Mouse (Mus musculus): Measurements from ENCODE around the gene Fbxo36. TPM values are rescaled to one million over a fixed set of nuclear protein-coding genes. Genes with fewer than 3 reads are reported as not detected.

Fbxo36 gene
- total RNA-seq, 2 experiments from 2014 or later: 0.41 to 8.7 TPM

DNA sequence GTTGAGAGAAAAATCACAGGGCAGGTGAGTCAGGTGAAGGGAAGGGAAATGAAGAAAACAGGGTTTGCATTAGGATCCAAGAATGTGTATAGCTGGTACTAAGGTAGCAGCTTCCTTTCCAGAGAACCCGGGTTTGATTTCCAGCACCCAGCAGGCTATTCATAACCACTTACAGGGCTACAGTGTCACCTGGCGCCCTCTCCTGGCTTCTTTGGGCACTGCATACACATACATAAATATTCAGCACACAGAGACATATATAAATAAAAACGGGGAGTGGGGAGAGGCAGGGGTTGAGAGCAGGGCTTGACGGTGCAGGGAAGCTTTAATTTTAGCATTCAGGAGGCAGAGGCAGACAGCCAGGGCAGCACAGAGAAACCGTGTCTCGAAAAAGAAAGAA, 46.3 kb downstream of the Fbxo36 start:
- no peak for ATAC-seq (replicated peaks; ENCODE audit: poor library complexity, severe bottlenecking)

- ATAC-seq (replicated peaks; ENCODE audit: poor library complexity, severe bottlenecking): no peak
Observed at GRCm38 (mm10) chr1:84889330-84890004, 49.8 kb downstream of the Fbxo36 start.

GRCm38 (mm10) chr1:84890005-84890393, 50.4 kb downstream of the Fbxo36 start:
- ATAC-seq (replicated peaks; ENCODE audit: poor library complexity, severe bottlenecking): no peak

DNA sequence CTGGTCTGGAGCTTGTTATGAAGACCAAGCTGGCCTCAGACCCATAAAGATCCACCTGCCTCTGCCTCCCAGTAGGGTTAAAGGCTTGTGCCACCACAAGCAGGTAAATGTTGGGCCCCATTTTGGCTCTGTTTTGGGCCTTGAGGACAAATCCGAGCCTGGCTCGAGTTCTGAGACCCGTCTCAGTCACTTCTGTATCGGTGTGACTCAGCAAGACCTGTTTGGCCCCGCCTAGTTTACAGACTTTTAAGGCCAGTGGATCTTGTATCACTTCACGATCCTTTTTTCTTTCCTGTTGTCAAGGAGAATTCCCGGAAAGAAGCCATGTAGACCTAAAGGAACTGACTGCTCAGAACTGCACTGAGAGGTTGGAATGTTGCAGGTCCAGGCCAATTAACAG, 50.9 kb downstream of the Fbxo36 start:
- ATAC-seq (replicated peaks; ENCODE audit: poor library complexity, severe bottlenecking): no peak

- no peak for ATAC-seq (replicated peaks; ENCODE audit: poor library complexity, severe bottlenecking)
Observed at GRCm38 (mm10) chr1:84891746-84892145, 52.1 kb downstream of the Fbxo36 start.

GRCm38 (mm10) chr1:84897364-84897763, 57.7 kb downstream of the Fbxo36 start:
- ATAC-seq (replicated peaks; ENCODE audit: poor library complexity, severe bottlenecking): no peak

GRCm38 (mm10) chr1:84899156-84899555, 59.5 kb downstream of the Fbxo36 start:
- ATAC-seq (replicated peaks; ENCODE audit: poor library complexity, severe bottlenecking): no peak

GRCm38 (mm10) chr1:84904467-84904866, 64.8 kb downstream of the Fbxo36 start:
- no peak for ATAC-seq (replicated peaks; ENCODE audit: poor library complexity, severe bottlenecking)

DNA sequence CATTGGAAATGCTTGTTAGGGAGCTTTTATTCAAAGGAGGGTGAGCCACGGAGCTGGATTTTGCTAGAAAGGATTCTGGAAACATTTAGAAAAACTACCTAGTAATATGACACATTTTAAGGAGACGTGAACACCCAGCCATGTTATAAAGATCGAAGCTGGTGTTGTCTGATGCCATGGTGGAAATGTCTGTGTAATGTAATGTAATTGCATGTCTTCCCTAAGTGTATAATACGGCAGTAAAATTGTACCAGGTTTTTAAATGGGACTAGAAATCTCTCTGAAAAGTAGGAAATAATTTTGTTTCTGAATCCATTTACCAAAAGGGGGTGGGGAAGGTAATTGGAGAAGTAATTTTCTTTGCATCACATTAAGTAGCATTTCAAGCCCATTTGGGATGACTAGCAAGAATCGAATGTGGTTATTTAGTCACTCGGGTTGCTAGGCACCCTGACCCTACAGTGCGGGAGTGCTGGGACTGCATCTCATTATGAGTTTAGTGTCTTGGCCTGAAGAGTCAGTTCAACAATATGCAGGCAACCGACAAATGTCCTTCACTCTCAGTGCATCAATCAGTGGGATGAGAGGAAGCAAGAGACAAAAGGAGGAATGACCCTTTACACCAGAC, 70.7 kb downstream of the Fbxo36 start:
- peak; percentile 70 for ATAC-seq (replicated peaks; ENCODE audit: poor library complexity, severe bottlenecking)

DNA sequence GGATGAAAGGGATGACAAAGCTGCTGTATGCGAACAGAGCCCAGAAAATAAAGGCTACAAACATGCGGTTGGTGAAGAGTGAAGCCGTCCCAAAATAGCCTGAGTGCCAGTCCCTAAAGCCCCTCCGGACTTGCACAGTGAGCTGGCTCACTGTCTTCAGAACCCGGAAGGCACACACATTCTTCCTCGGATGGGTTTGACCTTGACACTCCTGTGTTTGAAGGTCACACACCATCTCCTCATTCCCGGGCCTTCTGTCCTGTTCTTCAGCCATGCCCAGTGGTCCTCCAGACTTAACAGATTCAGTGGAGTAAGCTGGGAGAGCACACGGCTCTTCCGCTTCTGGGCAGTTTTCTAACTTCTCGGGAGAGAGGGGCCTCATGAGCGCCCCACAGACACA, 72.9 kb downstream of the Fbxo36 start:
- ATAC-seq (replicated peaks; ENCODE audit: poor library complexity, severe bottlenecking): no peak

GRCm38 (mm10) chr1:84915010-84915409, 75.4 kb downstream of the Fbxo36 start:
- peak; percentile 94 for ATAC-seq (replicated peaks; ENCODE audit: poor library complexity, severe bottlenecking)

DNA sequence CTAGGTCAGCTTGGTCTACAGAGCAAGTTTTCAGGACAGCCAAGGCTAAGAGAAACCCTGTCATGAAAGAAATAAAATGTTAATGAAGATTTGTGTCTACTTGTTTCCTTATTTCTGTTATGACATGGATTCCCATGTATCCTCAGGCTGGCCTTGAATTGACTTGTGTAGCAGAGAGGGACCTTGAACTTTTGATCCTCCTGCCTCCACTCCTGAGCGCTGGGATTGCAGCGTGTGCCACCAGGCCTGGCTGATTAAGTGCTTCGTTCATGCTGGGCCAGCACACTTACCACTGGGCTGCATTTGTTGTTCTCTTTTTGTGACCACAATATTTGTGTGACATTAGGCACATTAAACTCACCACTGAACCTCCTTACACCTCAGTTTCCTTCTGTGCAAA, 79.2 kb downstream of the Fbxo36 start:
- ATAC-seq (replicated peaks; ENCODE audit: poor library complexity, severe bottlenecking): no peak

DNA sequence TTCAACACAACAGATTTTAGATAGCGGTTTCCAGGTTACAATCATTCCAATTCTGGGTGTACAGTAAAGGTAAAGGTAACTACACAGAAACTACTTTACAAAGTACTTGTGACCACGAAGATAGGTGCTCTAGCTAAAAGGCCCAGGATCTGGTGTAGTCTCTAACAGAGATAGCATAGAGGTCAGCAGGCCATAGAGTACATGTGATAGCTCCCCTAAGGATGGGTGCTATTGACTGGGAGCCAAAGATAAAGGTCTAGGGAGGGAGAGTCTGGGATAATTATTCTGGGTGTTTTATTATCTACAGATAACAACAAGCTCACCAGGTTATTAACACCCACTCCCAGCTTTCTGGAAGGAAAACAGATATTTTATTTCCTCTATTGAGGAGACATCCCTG, 83.8 kb downstream of the Fbxo36 start:
- no peak for ATAC-seq (replicated peaks; ENCODE audit: poor library complexity, severe bottlenecking)

GRCm38 (mm10) chr1:84924134-84924533, 84.5 kb downstream of the Fbxo36 start:
- peak; percentile 99 for ATAC-seq (replicated peaks; ENCODE audit: poor library complexity, severe bottlenecking)

DNA sequence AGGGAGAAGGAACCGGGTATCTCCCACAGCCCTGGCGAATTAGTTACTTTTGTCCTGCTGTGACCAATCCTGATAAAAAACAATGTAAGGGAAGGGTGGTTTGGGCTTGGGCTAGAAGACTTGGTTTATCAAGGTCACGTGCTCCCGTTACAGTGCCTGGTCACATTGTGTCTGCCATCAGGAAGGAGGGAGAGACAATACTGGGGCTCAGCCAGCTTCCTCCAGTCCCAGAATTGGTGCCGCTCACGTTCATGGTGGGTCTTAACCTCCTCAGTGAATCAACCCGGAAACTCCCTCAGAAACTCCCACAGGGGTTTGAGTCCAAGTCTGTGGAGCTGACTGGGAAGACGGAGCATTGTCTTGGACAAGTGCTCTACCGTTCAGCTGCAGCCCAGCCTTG, 86.0 kb downstream of the Fbxo36 start:
- no peak for ATAC-seq (replicated peaks; ENCODE audit: poor library complexity, severe bottlenecking)

GRCm38 (mm10) chr1:84933472-84934150, 94.0 kb downstream of the Fbxo36 start:
- peak; percentile 41 for ATAC-seq (replicated peaks; ENCODE audit: poor library complexity, severe bottlenecking)

DNA sequence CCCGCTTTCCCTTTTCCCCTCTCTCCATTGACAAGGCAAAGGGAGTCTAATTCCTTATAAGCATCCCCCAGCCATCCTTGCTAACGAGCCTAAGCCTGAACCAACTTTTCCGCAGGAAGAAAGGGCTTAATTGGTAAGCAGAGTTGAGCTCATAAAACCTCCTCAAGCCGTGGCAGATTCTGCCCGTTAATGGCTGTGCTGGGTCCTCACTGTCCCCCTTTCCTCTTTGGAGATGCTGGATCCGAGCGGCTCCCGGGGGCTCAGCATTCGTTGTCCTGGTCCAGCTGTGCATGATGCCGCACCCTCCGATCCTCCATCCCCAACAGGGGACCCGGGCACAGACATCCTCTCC, 94.5 kb downstream of the Fbxo36 start:
- no peak; the same call in 1 of the 2 replicates for ATAC-seq (replicated peaks; ENCODE audit: poor library complexity, severe bottlenecking)

DNA sequence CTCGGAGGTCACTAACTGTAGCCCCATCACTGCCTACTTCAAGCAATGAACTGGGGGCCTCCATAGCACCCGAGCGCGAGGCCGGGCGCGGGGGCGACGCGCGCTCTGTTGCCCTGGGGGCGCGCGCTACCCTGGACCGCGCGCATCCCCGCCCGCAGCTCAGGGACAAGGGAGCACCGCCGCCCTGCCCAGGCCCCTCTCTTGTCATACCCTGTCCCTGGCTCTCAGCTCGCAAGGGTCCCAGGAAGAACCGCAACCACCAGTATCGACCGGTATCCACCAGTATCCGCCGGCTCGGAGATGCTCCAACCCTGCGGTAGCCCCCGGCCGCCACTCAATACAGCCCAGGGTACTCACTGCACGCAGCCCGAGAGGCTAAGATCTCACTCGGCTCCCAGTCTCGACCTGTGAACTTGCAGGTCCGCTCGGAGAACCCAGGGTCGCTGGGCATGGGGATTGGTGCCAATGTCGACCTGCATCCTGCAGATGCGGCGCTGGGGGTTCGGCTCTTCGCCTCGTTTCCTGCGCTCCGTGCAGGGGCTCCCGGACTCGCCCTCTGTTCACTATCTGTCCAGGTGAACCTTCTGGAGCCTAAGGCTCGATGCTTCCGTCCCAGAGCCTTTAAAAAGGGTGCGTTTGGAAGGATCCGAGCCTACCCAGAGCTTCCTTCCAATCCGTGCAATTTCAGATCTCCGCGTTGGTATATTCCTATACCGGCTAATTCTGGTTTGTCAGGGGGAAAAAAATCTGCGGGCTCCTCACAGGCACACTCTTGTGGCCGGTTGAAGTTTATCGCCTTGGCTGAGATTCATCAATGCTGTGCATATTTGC, 95.1 kb downstream of the Fbxo36 start, which contains the start of gene Slc16a14:
Gene Slc16a14 (minus strand): TSS at position 632 of the 831 bp plus-strand sequence.
- peak; percentile 15 for ATAC-seq (replicated peaks; ENCODE audit: poor library complexity, severe bottlenecking)

DNA sequence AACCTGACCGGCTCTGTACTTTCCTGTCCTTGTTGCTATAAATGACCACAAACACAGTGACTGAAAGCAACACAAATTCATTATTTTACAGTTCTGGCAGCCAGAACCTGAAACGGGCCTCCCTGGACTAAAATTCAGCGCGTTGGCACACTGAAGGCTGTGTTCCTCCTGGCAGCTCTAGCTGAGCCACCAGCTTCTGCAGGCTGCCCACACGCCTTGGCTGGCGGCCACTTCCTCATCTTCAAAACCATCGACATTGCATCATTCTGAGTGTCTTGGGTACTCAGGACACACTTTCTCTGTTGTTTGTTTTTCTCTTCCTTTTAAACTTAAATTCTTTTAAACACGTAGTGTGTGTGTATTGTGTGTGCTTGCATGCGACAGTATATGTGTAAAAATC, 96.0 kb downstream of the Fbxo36 start:
- ATAC-seq (replicated peaks; ENCODE audit: poor library complexity, severe bottlenecking): peak; percentile 89

GRCm38 (mm10) chr1:84936716-84937510, 97.3 kb downstream of the Fbxo36 start:
- ATAC-seq (replicated peaks; ENCODE audit: poor library complexity, severe bottlenecking): no peak

Data from granulocyte monocyte progenitor cell, adult 5-6 weeks (primary cell).